Mouse (Mus musculus): ENCODE measurements around the gene Luzp1.

Gene Luzp1

GRCm38 (mm10) chr4:136462086-136462838 is 7.3 kb upstream of the Luzp1 start, which contains the start of gene 6030445D17Rik:
6030445D17Rik (plus strand) TSS chr4:136462250.
- peak; percentile 44 for DNase-seq (ENCODE audit: low spot score)

- peak; percentile 2 for DNase-seq (ENCODE audit: low spot score)
These were observed 6.8 kb upstream of the Luzp1 start for GRCm38 (mm10) chr4:136462839-136463178.

- DNase-seq (ENCODE audit: low spot score) = no peak
These were observed 6.1 kb upstream of the Luzp1 start for GRCm38 (mm10) chr4:136463436-136463835.

GRCm38 (mm10) chr4:136466226-136466625 is 3.3 kb upstream of the Luzp1 start:
- DNase-seq (ENCODE audit: low spot score) = no peak

GRCm38 (mm10) chr4:136468553-136469327 is 821 bp upstream of the Luzp1 start:
- peak; percentile 9 for DNase-seq (ENCODE audit: low spot score)

GRCm38 (mm10) chr4:136469941-136470346 is 383 bp downstream of the Luzp1 start:
- no peak for DNase-seq (ENCODE audit: low spot score)

- peak; percentile 17 for DNase-seq (ENCODE audit: low spot score)
These were observed 948 bp downstream of the Luzp1 start for GRCm38 (mm10) chr4:136470347-136471071.

- DNase-seq (ENCODE audit: low spot score) = no peak
These were observed 7.1 kb downstream of the Luzp1 start for GRCm38 (mm10) chr4:136476692-136477091.

- no peak for DNase-seq (ENCODE audit: low spot score)
These were observed 17.0 kb downstream of the Luzp1 start for GRCm38 (mm10) chr4:136486549-136486948.

GRCm38 (mm10) chr4:136495993-136496392 is 26.4 kb downstream of the Luzp1 start:
- no peak for DNase-seq (ENCODE audit: low spot score)

- DNase-seq (ENCODE audit: low spot score) = no peak
These were observed 36.1 kb downstream of the Luzp1 start for GRCm38 (mm10) chr4:136505426-136506215.

GRCm38 (mm10) chr4:136509857-136510256 is 40.3 kb downstream of the Luzp1 start:
- peak; percentile 24 for DNase-seq (ENCODE audit: low spot score)

GRCm38 (mm10) chr4:136511708-136512107 is 42.1 kb downstream of the Luzp1 start:
- DNase-seq (ENCODE audit: low spot score) = no peak

- no peak for DNase-seq (ENCODE audit: low spot score)
These were observed 43.3 kb downstream of the Luzp1 start for GRCm38 (mm10) chr4:136512905-136513304.

- DNase-seq (ENCODE audit: low spot score) = no peak
These were observed 48.6 kb downstream of the Luzp1 start for GRCm38 (mm10) chr4:136518141-136518540.

GRCm38 (mm10) chr4:136518576-136518975 is 49.0 kb downstream of the Luzp1 start:
- DNase-seq (ENCODE audit: low spot score) = no peak

GRCm38 (mm10) chr4:136519866-136520265 is 50.3 kb downstream of the Luzp1 start:
- no peak for DNase-seq (ENCODE audit: low spot score)

- no peak for DNase-seq (ENCODE audit: low spot score)
These were observed 52.3 kb downstream of the Luzp1 start for GRCm38 (mm10) chr4:136521898-136522297.

- DNase-seq (ENCODE audit: low spot score) = no peak
These were observed 54.7 kb downstream of the Luzp1 start for GRCm38 (mm10) chr4:136524309-136524708.

GRCm38 (mm10) chr4:136526412-136526811 is 56.9 kb downstream of the Luzp1 start:
- DNase-seq (ENCODE audit: low spot score) = peak; percentile 20

GRCm38 (mm10) chr4:136545151-136545550 is 75.6 kb downstream of the Luzp1 start:
- DNase-seq (ENCODE audit: low spot score) = no peak

Measured in T-cell, adult 2 months (primary cell).